Mouse (Mus musculus) cerebellum, postnatal 36 days (tissue): ENCODE results near the gene Elof1.
"Not testable (repeated sequence)": the region's sequence is repeated elsewhere in the genome, so short reads cannot be mapped to it uniquely, and the experiment has no call there.

Experiments
- DNase-seq, 2 experiments: peaks; one replicate each; pipeline ENCODE4 v3.0.0; 2021 to 2022; ENCODE audit warnings: mixed read lengths in 2 of 2

The Elof1 gene

DNA sequence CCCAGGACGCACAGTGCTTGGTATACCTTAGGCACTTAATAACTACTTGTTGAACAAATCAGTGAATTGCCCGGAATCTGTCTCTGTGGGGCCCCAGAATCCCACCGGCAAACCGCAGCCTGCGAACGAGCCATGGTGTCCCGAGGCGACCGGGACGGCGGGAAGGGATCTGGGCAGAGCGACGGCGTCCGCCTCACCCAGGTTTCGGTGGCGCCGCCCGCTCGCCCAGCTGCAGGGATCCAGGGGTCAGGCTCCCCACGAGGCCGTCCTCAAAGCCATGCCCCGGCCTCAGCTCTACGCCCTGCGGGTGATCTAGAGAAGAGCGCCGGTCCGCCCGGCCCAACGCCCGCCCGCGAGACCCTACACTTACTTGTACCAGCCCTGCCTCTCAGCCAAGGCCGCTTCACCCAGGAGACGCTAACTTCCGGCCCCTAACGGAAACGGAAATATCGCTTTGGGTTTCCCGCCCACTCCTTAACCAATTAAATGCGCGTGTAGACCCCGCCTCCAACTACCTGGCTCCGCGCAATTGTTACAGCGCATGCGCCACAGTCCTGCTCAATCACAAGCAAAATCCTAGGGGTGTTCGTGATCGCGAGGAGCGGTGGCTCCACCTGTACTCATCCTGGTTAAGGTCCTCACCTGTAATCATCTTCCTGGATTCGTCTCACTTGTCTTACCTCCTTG lies at the start of gene Elof1:
Gene Elof1 (minus strand): TSS at position 433 of the 687 bp plus-strand sequence.
- DNase-seq = peak; percentile 94 to 96

DNA sequence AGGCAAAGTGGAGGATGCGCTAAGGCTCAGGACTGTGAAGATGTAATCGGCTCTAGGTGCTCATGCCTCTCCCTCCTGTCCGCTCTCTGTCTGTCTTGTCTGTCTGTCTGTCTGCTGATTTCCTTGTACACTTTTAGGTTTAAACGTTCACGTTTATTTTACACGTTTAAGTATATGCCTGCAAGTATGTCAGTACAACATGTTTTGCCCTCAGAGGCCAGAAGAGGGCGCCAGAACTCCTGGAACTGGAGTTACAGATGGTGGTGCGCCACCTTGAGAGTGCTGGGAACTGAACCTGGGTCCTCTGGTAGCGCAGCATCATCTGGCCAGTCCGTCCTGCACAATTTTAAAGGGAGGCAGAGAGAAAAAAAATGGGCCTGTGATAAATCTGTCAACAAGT lies 49.7 kb upstream of the Elof1 start:
- DNase-seq = no peak

DNA sequence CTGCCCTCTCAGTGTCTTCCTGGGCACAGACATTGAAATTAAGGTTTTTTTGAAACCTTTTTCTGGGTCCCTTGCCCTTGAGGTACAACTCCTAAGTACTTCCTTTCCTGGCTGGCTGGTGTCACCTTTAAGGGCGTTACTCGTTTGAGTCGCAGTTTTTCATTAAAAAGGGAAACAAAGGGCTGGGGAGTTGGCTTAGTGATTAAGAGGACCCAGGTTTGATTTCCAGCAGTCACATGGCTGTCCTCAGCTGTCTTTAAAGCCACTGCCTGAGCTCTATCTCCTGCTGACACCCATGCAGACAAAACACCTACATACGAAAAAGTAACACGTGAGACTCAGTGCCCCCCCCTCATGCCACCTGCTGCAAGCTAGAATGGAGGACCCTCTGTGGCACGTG lies 49.0 kb upstream of the Elof1 start:
- DNase-seq = no peak

DNA sequence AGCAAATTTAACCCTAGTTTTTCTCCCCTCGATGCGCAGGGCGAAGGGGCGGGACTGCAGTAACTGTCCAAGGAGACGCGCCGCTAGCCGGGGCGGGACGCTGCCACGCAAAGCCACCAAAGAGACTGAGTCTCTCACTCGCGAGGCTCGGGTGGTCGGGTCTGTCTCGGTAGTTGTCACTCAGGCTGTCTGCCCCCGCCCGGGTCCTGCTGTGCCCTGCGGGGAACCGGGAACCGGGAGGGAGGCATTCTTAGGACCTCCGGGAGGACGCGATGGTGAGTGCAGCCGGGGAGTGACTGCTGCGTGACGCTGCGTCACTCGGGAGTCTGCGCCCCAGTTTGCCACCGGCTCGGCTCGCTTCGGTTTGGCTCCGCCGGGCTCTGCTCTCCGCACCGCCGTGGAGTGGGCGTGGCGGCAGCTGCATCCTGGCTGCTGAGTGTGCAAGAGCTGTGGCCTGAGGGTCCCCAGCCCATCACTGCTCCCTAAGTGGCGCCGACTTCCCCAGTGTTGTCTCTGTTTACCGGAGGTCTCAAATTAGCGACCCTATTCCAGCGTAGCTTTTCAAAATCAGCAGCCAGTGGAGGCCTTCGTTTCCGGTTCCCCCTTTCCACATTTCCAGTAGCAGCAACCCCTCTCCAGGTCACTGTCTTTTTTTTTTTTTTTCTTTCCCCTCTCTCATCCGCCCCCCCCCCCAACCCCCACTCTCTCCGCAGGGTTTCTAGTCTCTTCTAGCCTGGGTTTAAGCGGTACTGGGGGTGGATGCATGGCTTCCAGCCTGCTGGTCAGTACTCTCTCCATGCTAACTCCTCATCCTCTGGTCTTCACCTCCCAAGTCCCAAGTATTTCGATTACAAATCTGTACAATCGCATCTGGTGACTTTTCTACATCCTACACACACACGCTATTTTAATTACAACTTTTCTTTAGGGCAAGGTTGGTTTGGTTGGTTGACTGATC lies 48.0 kb upstream of the Elof1 start:
- peak; percentile 37 to 43 for DNase-seq

GRCm38 (mm10) chr9:22162912-22163311 lies 45.9 kb upstream of the Elof1 start:
- no peak for DNase-seq

DNA sequence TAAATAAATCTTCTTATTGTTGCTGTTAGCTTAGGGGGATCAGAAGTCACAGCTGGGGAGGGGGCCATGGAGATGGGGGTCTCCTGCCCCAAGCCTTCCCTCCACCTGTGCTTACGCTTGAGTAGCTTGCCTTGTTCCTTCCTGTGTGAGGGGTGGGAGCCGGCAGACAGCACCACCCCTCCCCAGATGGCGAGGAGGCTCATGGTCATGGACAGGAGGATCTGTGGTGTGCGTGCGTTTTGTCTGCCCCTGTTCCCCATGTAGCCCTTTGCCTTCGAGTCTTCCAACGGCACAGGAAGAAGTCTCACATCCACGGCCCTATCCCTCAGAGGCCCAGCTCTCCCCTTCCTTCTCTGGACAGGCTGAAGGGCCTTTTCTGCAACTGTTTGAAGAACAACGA lies 45.3 kb upstream of the Elof1 start:
- DNase-seq = no peak

- no peak for DNase-seq
Observed at GRCm38 (mm10) chr9:22161299-22161698, 44.3 kb upstream of the Elof1 start.

DNA sequence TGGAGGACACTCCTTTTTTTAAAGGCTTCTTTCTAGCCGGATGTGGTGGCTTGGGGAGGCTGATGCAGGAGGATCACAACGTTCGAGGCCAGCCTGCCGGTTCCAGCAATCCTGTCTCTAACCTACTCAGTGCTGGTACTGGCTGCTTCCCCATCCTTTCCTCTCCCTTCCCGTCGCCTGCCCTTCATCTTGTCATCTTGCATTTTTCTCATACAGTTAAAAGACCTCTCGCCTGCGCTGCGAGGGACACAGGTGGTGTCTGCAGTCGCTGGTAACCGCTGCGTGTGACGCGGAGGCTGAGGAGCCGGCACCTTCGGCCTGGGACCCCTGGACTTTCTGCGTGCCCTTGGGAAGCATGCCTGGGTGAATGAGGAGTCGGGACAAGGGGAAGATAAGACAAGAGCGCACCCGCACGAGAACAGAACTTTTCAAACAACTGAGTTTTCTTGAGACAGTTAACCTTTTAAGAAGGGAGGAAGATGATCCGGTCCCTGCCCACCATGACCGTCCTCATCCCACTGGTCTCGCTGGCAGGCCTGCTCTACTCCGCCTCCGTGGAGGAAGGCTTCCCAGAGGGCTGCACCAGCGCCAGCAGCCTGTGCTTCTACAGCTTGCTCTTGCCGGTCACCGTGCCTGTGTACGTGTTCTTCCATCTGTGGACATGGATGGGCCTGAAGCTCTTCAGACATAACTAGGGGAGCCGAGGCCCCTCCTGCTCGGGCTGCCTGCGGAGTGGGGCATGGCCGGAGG lies 40.7 kb upstream of the Elof1 start:
- peak; percentile 28 to 31 for DNase-seq

DNA sequence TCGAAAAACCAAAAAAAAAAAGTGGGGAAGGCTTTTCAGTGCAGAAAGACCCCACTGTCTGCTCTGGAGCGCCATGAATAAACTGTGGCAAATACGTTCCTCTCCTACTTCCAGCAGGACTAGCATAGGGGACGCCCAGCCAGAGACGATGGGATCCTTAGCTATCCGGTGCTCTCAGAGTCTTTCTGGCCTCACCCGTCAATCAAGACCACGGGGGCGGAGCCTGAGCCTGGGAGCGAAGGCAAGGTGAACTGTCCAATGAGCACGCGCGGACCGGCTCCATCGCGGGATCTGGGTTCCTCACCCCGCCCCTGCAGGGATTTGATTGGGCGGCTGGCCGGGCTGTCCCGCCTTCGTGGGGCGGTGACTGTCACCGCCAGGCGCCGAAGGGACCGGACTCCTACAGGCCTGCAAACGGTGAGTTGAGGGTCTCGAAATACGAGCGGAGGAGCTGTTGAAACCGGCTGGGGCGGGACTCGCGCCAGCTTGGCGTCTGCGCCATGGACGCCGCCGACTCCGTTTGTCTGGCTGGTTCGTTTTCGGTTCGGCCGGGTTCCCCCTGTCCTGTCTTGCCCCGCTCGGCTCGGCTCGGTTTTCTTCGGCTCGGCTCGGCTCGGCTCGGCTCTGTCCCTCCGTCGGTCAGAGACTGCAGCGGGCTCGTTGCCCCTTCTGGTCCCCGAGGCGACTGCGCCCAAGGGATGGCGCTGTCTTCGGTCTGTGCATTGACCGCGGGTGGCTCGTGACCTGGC lies 39.7 kb upstream of the Elof1 start, which contains the start of gene Pigyl:
Gene Pigyl (plus strand): TSS at position 350 of the 749 bp plus-strand sequence.
- DNase-seq = peak; percentile 98 to 100

DNA sequence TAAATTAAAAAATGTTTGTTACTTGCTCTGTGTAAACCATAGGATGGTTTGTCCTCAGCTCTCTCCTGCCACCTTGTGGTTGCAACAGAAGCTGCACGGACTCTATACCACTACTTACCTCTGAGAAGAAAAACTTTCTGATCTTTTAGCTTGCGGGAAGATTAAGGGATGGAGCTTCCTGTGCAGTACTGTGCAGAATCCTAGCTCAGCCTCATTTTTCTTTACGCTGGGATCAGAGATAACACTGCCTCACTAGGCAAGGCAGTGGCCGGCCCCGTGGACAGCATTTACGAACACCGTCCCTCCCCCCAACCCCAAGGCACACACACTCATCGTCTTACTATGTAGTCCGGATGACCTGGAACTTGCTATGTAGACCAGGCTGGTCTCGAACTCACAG lies 38.6 kb upstream of the Elof1 start:
- peak; percentile 69 to 79 for DNase-seq

DNA sequence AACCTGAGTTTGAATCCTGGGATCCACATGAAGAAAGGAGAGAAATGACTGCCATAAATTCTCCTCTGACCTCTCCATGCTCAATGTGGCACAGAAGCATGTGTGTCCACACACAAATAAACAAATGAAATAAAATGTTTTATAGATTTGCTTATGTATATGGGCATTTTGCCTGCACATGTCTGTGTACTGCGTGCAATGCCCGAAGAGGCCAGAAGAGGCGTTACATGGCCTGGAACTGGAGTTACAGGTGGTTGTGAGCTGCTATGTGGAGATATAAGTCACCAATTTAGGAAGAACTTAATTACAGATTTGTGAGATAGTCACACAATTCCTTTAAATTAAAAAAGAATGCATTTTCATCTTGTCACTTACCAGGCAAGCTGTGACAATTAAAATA lies 36.8 kb upstream of the Elof1 start:
- DNase-seq = no peak

DNA sequence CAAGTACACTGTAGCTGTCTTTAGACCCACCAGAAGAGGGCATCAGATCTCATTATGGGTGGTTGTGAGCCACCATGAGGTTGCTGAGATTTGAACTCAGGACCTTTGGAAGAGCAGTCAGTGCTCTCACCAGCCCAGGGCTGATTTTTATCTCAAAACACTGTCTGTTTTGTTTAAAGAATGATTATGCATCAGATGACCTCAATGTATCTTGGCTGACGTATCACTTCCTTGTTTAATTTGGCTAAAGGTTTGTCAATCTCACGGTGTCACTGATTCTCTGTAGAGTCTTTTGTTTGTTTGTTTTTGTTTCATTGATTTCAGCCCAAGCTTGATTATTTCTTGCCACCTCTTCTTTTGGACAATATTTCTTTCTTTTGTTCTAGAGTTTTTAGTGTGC lies 34.0 kb upstream of the Elof1 start:
- no peak for DNase-seq

DNA sequence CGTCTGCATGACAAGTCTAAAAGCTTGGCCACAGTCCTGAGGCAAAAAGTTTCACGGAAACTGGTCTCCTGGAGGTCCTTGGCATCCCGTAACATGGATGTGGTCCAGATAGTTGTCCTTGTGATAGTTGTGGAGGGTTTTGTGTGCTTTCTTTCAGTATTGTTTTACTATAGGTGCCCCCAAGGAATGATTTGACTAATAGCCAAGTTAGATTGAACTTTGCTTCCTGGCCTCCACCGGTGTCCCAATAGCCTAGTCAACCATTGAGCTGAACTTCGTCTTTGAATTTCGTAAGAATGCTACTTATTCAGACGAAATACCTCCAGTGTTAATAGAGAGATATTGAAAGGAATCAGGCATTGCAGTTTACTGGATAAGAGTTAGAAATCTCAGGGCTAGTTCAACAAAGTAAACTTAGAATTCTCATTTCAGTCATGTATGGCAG lies 33.3 kb upstream of the Elof1 start:
- DNase-seq = not testable (repeated sequence)

DNA sequence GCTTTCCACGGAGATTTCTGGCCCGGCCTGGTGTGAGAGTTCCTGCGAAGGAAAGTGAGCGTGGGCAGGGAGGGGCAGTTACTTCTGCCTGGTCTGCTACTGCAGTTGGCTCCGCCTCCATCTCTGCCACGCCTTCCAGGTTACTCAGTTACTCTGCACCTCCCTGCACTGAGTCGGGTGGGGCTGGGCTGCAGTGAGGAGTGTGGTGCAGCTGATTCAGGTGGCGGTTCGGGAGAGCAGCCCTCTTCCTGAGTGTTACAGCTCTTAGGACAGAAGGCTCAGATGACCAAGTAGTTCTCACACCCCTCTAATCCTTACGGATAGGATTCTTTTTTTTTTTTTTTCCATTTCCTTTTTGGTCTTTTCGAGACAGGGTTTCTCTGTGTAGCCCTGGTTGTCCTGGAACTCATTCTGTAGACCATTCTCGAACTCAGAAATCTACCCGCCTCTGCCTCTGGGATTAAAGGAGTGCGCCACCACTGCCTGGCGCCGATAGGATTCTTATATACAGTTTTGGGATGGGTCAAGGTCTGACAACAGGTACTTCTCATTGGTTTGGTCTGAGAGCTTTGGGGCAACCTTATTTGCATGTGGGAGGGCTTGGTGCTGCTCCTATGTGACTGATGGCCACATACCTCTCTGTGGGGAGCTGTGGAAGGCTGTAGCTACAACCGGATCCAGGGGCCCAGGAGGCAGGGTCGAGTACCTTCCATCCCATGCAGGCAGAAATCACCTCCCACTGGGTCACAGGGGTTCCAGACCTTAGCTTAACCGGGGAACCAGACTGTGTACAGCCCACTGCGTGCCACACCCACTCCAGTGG lies 32.7 kb upstream of the Elof1 start:
- DNase-seq = no peak

- DNase-seq = no peak
Observed at GRCm38 (mm10) chr9:22144304-22144965, 27.5 kb upstream of the Elof1 start.

DNA sequence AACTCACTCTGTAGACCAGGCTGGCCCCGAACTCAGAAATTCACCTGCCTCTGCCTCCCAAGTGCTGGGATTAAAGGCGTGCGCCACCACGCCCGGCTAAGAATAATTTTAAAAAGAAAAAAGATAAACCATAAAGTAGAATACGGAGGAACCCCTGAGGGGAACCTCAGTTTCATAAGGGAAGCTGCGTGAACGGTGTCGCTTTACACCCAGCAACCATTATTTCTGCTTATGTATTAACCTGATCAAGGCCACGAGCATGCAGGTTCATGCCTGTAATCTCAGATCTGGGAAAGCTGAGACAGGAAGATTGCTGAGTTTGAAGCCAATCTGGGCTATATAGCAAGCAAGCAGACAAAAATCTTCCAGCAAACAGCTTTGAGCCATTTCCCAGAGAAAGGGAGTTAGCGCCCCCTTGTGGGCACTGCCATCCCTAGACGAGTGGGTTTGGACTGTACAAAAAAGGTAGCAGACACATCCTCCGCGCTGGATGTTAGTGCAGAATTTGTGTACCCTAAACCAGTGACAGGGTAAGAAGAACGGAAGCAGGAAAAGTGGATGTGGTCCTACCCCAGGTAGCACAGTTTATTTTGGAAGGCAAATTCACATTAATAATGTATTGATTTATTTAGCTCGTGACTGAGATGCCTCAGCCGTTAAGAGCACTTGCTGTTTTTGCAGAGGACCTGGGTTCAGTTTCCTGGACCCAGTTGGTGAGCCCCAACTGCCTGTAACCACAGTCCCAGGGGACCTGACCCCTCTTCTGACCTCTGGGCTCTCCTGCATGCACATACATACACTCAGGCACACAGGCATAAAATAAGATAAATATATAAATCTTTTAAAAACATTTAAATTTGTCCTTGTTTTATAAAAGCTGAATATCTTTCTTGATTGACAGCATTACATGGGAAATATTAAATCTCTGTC lies 26.4 kb upstream of the Elof1 start:
- peak; percentile 94 to 95 for DNase-seq

DNA sequence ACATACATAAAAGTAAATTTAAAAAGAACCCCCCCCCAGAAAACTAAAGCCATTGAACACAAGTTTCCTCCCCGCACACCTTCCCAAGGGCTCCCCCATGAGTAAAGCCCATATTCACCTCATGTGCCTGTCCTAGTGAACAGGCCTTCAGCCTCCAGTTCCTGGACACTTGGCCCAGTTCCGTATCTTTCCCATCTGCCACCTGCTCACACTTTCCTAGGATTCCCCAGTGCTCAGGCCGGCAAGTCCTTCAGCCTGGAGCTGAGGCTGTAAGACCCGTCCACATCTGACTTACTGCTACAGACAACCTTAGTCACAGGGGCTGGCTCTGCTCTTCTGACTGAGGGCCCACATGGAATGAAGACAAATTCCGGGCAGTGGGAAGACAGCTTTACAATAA lies 22.8 kb upstream of the Elof1 start:
- peak; percentile 68 to 71 for DNase-seq

DNA sequence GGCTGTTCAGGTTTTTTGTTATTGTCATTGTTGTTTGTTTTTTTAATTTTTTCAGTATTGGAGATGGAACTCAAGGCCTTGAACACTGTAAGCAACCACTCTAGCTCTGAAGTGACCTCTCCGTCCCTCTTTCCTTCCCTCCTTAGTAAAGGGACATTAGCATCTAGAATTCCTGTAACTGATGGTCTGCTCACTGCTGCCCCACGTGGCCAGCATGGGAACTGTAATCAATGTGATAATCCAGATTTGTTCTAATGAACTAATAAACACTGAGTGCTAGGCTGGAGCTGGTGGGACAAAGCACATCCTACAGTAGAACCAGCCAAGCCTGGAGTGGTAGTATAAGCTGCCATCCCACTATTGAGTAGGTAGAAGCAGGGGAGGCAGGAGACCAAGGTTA lies 21.5 kb upstream of the Elof1 start:
- peak; percentile 57 to 64 for DNase-seq

GRCm38 (mm10) chr9:22136765-22137547 lies 20.0 kb upstream of the Elof1 start:
- DNase-seq = no peak
